Comparison of ENCODE assay signal across 15 mouse cellular contexts in genomic region chr17:28000389-28000788, GRCm38 (mm10).
A peak's percentile ranks its signal among the peaks of the same experiment; 100 is the strongest.
DNase-seq lines count a peak whose midpoint lies in the region; ATAC-seq lines count a peak whose summit lies in the region.
"Had no signal": no experiment of that assay in that cellular context is flagged by ENCODE, and none has a peak within 500 bp of the region (broad histone marks: within the 10 kb centered on the region; RNA-seq: fewer than 3 reads in every experiment).

No protein-coding gene starts in this region.

- no peak for ATAC-seq in hindbrain, embryonic 16.5 days
- no peak for ATAC-seq in neural tube, embryonic 11.5 days (ENCODE audit: insufficient read depth, low FRiP score, low TSS enrichment)
- no peak for ATAC-seq in embryonic facial prominence, embryonic 14.5 days (ENCODE audit: low read depth)
- ATAC-seq in neural tube, embryonic 15.5 days (ENCODE audit: low FRiP score) = no peak

- H3K27ac ChIP-seq in hindbrain, embryonic 10.5 days = peak overlapping the region; percentile 82
- no peak overlapping the region for H3K27ac ChIP-seq in hindbrain, embryonic 16.5 days (ENCODE audit: low read depth, low read length)
- H3K27ac ChIP-seq in neural tube, embryonic 11.5 days (ENCODE audit: low read depth, low read length) = 0 out of 2 replicates have a peak overlapping the region, but pooled peaks have one; percentile 17
- peak overlapping the region; percentile 77 for H3K27ac ChIP-seq in embryonic facial prominence, embryonic 14.5 days (replicated peaks; ENCODE audit: low read depth, low read length)
- peak overlapping the region; percentile 51; the same call in 1 of the 2 replicates for H3K27ac ChIP-seq in neural tube, embryonic 15.5 days (replicated peaks)
- H3K27ac ChIP-seq: liver, embryonic 13.5 days had no signal

- no peaks in the 10 kb centered on the region for H3K27me3 ChIP-seq in hindbrain, embryonic 10.5 days (ENCODE audit: insufficient read depth, poor library complexity, severe bottlenecking)
- no peaks in the 10 kb centered on the region for H3K27me3 ChIP-seq in hindbrain, embryonic 16.5 days (replicated peaks; ENCODE audit: control insufficient read depth, insufficient read depth, low read length)
- H3K27me3 ChIP-seq in neural tube, embryonic 11.5 days (ENCODE audit: control insufficient read depth, insufficient read depth, low read length) = no peaks in the 10 kb centered on the region
- H3K27me3 ChIP-seq in embryonic facial prominence, embryonic 14.5 days (replicated peaks; ENCODE audit: control insufficient read depth, insufficient read depth, low read length) = no peaks in the 10 kb centered on the region
- no peaks in the 10 kb centered on the region for H3K27me3 ChIP-seq in neural tube, embryonic 15.5 days (replicated peaks)
- H3K27me3 ChIP-seq: liver, embryonic 13.5 days had no signal

- H3K36me3 ChIP-seq in hindbrain, embryonic 10.5 days = peaks cover 48% of the 10 kb centered on the region
- 0 out of 2 replicates have a peak, but pooled peaks cover 7% of the 10 kb centered on the region for H3K36me3 ChIP-seq in hindbrain, embryonic 16.5 days (ENCODE audit: control insufficient read depth, insufficient read depth, low read length)
- H3K36me3 ChIP-seq in neural tube, embryonic 11.5 days (ENCODE audit: control insufficient read depth, insufficient read depth, low read length) = peaks cover 8% of the 10 kb centered on the region
- H3K36me3 ChIP-seq in embryonic facial prominence, embryonic 14.5 days (ENCODE audit: control insufficient read depth, insufficient read depth, low read length) = peaks cover 18% of the 10 kb centered on the region
- peaks cover 16% of the 10 kb centered on the region for H3K36me3 ChIP-seq in neural tube, embryonic 15.5 days

- no peak overlapping the region for H3K4me2 ChIP-seq in hindbrain, embryonic 16.5 days (ENCODE audit: low read length)
- H3K4me2 ChIP-seq in neural tube, embryonic 11.5 days (ENCODE audit: low read depth) = no peak overlapping the region
- no peak overlapping the region for H3K4me2 ChIP-seq in embryonic facial prominence, embryonic 14.5 days (ENCODE audit: low read depth, low read length)
- H3K4me2 ChIP-seq in neural tube, embryonic 15.5 days = no peak overlapping the region
- H3K4me2 ChIP-seq: liver, embryonic 13.5 days had no signal

- H3K4me3 ChIP-seq in hindbrain, embryonic 10.5 days = no peak overlapping the region
- H3K4me3 ChIP-seq in hindbrain, embryonic 16.5 days (ENCODE audit: low read length) = no peak overlapping the region
- no peak overlapping the region for H3K4me3 ChIP-seq in neural tube, embryonic 11.5 days (ENCODE audit: low read depth, low read length)
- H3K4me3 ChIP-seq in embryonic facial prominence, embryonic 14.5 days (ENCODE audit: low read depth, low read length) = no peak overlapping the region
- H3K4me3 ChIP-seq in neural tube, embryonic 15.5 days (replicated peaks) = no peak overlapping the region
- H3K4me3 ChIP-seq: erythroblast, embryonic 14.5 days; liver, embryonic 13.5 days had no signal

- DNase-seq in hindbrain, embryonic 10.5 days (ENCODE audit: low spot score) = no peak
- no peak for DNase-seq in neural tube, embryonic 11.5 days (ENCODE audit: low spot score)
- DNase-seq in neural tube, embryonic 10.5 days (ENCODE audit: extremely low spot score, low spot score) = no peak
- no peak for DNase-seq in embryonic facial prominence, embryonic 14.5 days (ENCODE audit: low spot score)
- DNase-seq in embryo, embryonic 11 days = no peak
- DNase-seq in urinary bladder, adult 2 months (ENCODE audit: low spot score) = no peak
- DNase-seq: cerebellum, adult 9-11 months; gastrocnemius, postnatal 36 days; kidney, postnatal 10 days; layer of hippocampus, postnatal 36 days; liver, embryonic 13.5 days; thymus, postnatal 14 days had no signal

- peaks cover 48% of the 10 kb centered on the region for H3K4me1 ChIP-seq in hindbrain, embryonic 10.5 days (replicated peaks)
- H3K4me1 ChIP-seq in hindbrain, embryonic 16.5 days (ENCODE audit: control insufficient read depth, insufficient read depth, low read depth, low read length) = no peaks in the 10 kb centered on the region
- 0 out of 2 replicates have a peak, but pooled peaks cover 3% of the 10 kb centered on the region for H3K4me1 ChIP-seq in neural tube, embryonic 11.5 days (ENCODE audit: control insufficient read depth, insufficient read depth, low read length)
- H3K4me1 ChIP-seq in embryonic facial prominence, embryonic 14.5 days (ENCODE audit: control insufficient read depth, insufficient read depth, low read length) = peaks cover 15% of the 10 kb centered on the region; the same call in 1 of the 2 replicates
- peaks cover 11% of the 10 kb centered on the region for H3K4me1 ChIP-seq in neural tube, embryonic 15.5 days

- H3K9me3 ChIP-seq in hindbrain, embryonic 10.5 days = no peaks in the 10 kb centered on the region
- H3K9me3 ChIP-seq in hindbrain, embryonic 16.5 days (ENCODE audit: control insufficient read depth, low read length) = no peaks in the 10 kb centered on the region
- no peaks in the 10 kb centered on the region for H3K9me3 ChIP-seq in neural tube, embryonic 11.5 days (ENCODE audit: control insufficient read depth, low read length)
- no peaks in the 10 kb centered on the region for H3K9me3 ChIP-seq in embryonic facial prominence, embryonic 14.5 days (ENCODE audit: control insufficient read depth, low read length)
- H3K9me3 ChIP-seq in neural tube, embryonic 15.5 days (replicated peaks) = no peaks in the 10 kb centered on the region
- H3K9me3 ChIP-seq: liver, embryonic 13.5 days had no signal

- H3K9ac ChIP-seq in hindbrain, embryonic 16.5 days (ENCODE audit: low read depth, low read length) = no peak overlapping the region
- H3K9ac ChIP-seq in neural tube, embryonic 11.5 days (ENCODE audit: low read length) = no peak overlapping the region
- H3K9ac ChIP-seq in embryonic facial prominence, embryonic 14.5 days (ENCODE audit: low read depth, low read length) = peak overlapping the region; percentile 34; the same call in 1 of the 2 replicates
- H3K9ac ChIP-seq in neural tube, embryonic 15.5 days (replicated peaks) = no peak overlapping the region
- H3K9ac ChIP-seq: liver, embryonic 13.5 days had no signal

- WGBS in hindbrain, embryonic 10.5 days = 38% methylated on average over 4 of the region's 4 CpGs
- WGBS in hindbrain, embryonic 16.5 days = 46% methylated on average over 4 of the region's 4 CpGs
- WGBS in neural tube, embryonic 11.5 days = 67% methylated on average over 4 of the region's 4 CpGs
- WGBS in embryonic facial prominence, embryonic 14.5 days = 55% methylated on average over 4 of the region's 4 CpGs
- 71% methylated on average over 4 of the region's 4 CpGs for WGBS in neural tube, embryonic 15.5 days
